Comparison of ENCODE assay signal across 9 mouse cellular contexts in the genomic region with DNA sequence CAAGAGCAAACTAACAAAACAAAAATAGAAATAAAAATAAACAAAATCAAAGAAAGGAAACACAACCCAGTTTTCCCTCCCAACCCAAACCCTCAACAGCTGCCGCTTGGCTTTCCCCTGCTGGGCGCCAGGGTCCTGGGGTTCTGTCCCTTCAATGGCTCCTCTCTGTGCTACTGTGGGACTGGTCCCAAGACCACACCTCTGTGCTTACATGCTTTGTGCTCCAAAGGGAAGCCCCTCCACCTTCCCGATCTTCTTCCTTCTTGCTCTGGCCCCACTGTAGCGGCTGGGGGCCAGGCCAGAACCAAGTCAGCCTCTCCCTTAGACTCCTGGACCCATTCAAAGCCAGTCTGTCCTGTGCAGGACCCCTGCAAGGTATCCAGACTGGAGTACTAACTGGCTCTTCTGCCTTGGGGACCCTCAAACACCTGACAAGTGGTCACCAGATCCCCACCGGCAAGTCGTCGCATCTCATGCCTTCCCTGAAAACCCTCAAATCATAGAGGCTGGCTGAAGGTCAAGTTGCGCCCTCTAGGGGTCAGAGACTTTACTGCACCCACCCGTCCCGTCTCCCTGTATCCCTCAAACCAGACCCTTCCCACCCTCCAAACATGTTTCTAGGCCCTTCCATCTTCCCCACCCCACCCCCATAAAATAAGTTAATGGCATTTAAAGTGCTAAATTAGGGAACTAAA. TPM values are rescaled to one million over a fixed set of nuclear protein-coding genes. Genes with fewer than 3 reads are reported as not detected.
A peak's percentile ranks its signal among the peaks of the same experiment; 100 is the strongest.
DNase-seq lines count a peak whose midpoint lies in the region; TF ChIP-seq lines count a peak whose summit lies in the region.
"Had no signal": no experiment of that assay in that cellular context is flagged by ENCODE, and none has a peak within 500 bp of the region (broad histone marks: within the 10 kb centered on the region; RNA-seq: fewer than 3 reads in every experiment).

No protein-coding gene starts in this region.

- H3K36me3 ChIP-seq in erythroblast, embryonic 14.5 days (ENCODE audit: control insufficient read depth): no peaks in the 10 kb centered on the region
- H3K36me3 ChIP-seq in limb, embryonic 10.5 days: no peaks in the 10 kb centered on the region
- no peaks in the 10 kb centered on the region for H3K36me3 ChIP-seq in testis, adult 2 months (ENCODE audit: control insufficient read depth, insufficient read depth, low read length)
- H3K36me3 ChIP-seq: embryonic facial prominence, embryonic 12.5 days had no signal

- peaks cover 3% of the 10 kb centered on the region for H3K27me3 ChIP-seq in erythroblast, embryonic 14.5 days (ENCODE audit: control insufficient read depth)
- H3K27me3 ChIP-seq in limb, embryonic 10.5 days (ENCODE audit: low read depth, poor library complexity, severe bottlenecking): peaks cover 3% of the 10 kb centered on the region; the same call in 1 of the 2 replicates
- no peaks in the 10 kb centered on the region for H3K27me3 ChIP-seq in testis, adult 2 months (ENCODE audit: control insufficient read depth, insufficient read depth, low read length)

- WGBS in limb, embryonic 10.5 days: 27% methylated on average over 10 of the region's 10 CpGs

- intact Hi-C loops in left cerebral cortex, postnatal 4 days (cut with DNase I): no loop called here

- H3K9me3 ChIP-seq in erythroblast, embryonic 14.5 days (ENCODE audit: control insufficient read depth, low read length): no peaks in the 10 kb centered on the region
- H3K9me3 ChIP-seq in limb, embryonic 10.5 days (replicated peaks): no peaks in the 10 kb centered on the region
- H3K9me3 ChIP-seq: embryonic facial prominence, embryonic 12.5 days had no signal

- no peak overlapping the region for H3K4me3 ChIP-seq in bone marrow macrophage, adult 2 months (ENCODE audit: insufficient read depth, low read length)
- H3K4me3 ChIP-seq in erythroblast, embryonic 14.5 days (replicated peaks): peak overlapping the region; percentile 49
- no peak overlapping the region for H3K4me3 ChIP-seq in limb, embryonic 10.5 days
- peak overlapping the region; percentile 73; the same call in 1 of the 2 replicates for H3K4me3 ChIP-seq in testis, adult 2 months (ENCODE audit: control insufficient read depth, low read depth, low read length)
- H3K4me3 ChIP-seq: embryonic facial prominence, embryonic 12.5 days had no signal

- H3K27ac ChIP-seq in bone marrow macrophage, adult 2 months (ENCODE audit: insufficient read depth, low read depth, low read length): no peak overlapping the region
- peak overlapping the region; percentile 60; the same call in 1 of the 2 replicates for H3K27ac ChIP-seq in limb, embryonic 10.5 days
- no peak overlapping the region for H3K27ac ChIP-seq in testis, adult 2 months (ENCODE audit: control insufficient read depth, insufficient read depth, low read depth, low read length)
- H3K27ac ChIP-seq: embryonic facial prominence, embryonic 12.5 days had no signal

- peaks cover 17% of the 10 kb centered on the region for H3K4me1 ChIP-seq in bone marrow macrophage, adult 2 months (ENCODE audit: control insufficient read depth, insufficient read depth, low read length)
- H3K4me1 ChIP-seq in erythroblast, embryonic 14.5 days (ENCODE audit: control insufficient read depth): peaks cover 16% of the 10 kb centered on the region
- peaks cover 50% of the 10 kb centered on the region for H3K4me1 ChIP-seq in limb, embryonic 10.5 days
- peaks cover 16% of the 10 kb centered on the region for H3K4me1 ChIP-seq in testis, adult 2 months (ENCODE audit: control insufficient read depth, insufficient read depth, low read length)

- peak; percentile 82 for DNase-seq in left cerebral cortex, postnatal 4 days
- DNase-seq in left cerebral cortex, adult 9 months (ENCODE audit: low spot score in 2 of 2): no peak
- peak; percentile 85 for DNase-seq in heart, postnatal 4 days
- peak; percentile 83 for DNase-seq in limb, embryonic 10.5 days (ENCODE audit: low spot score)
- DNase-seq in mesoderm, embryonic 11.5 days (ENCODE audit: low read depth, low spot score): peak; percentile 70

- peak; percentile 76 for TF ChIP-seq CTCF in bone marrow macrophage, adult 2 months (IDR thresholded peaks at IDR 0.05; ENCODE audit: low read depth, low read length)
- peak; percentile 96 for TF ChIP-seq CTCF in testis, adult 2 months (IDR thresholded peaks at IDR 0.05; ENCODE audit: control insufficient read depth, insufficient read depth, insufficient replicate concordance, low read depth, low read length)

- TF ChIP-seq POLR2A in bone marrow macrophage, adult 2 months (IDR thresholded peaks at IDR 0.05; ENCODE audit: borderline replicate concordance, low read depth, low read length): no peak
- no peak for TF ChIP-seq POLR2A in testis, adult 2 months (IDR thresholded peaks at IDR 0.05; ENCODE audit: control insufficient read depth, low read depth, low read length)

RNA-seq across cellular contexts. Expression of gene 4933428G20Rik, which starts 11.0 kb away (rescaled TPM):
- under 1 TPM in 1 of 2 experiments, not detected in 1; 0.26 TPM for total RNA-seq in left cerebral cortex, postnatal 4 days (2021)
- polyA plus RNA-seq in bone marrow macrophage, adult 2 months (2012; ENCODE audit: insufficient read depth, insufficient read length, missing spikeins): not detected in 2 replicates
- not detected in 2 replicates for polyA plus RNA-seq in erythroblast, embryonic 14.5 days (2012)
- total RNA-seq in heart, postnatal 4 days (2021): not detected
- polyA plus RNA-seq in limb, embryonic 10.5 days (2016; fragmentation: Nextera tagmentation; extraction: Ambion mirVana): 0.49 and 0.54 TPM in 2 replicates
- polyA plus RNA-seq in testis, adult 2 months (2012; rRNA removed): 24.3 and 28.7 TPM in 2 replicates

Comparison
In these comparisons a context has a peak if more than half of its experiments do, and no peak if none do; other contexts are left out.
1. DNase-seq: peak in left cerebral cortex, postnatal 4 days (single experiment), heart, postnatal 4 days (single experiment), limb, embryonic 10.5 days (single experiment) and mesoderm, embryonic 11.5 days (single experiment); none in left cerebral cortex, adult 9 months (0 of 2).
2. H3K4me3 ChIP-seq: peak in erythroblast, embryonic 14.5 days (single experiment) and testis, adult 2 months (single experiment); none in bone marrow macrophage, adult 2 months (single experiment) and limb, embryonic 10.5 days (single experiment).
3. RNA of gene 4933428G20Rik, which starts 11.0 kb away (polyA plus RNA-seq): 24.3 to 28.7 TPM in testis, adult 2 months; 0.49 to 0.54 TPM in limb, embryonic 10.5 days, not detected in bone marrow macrophage, adult 2 months and not detected in erythroblast, embryonic 14.5 days; every median in the first group is over 10 times any median in the second.